Mouse (Mus musculus): ENCODE measurements around the gene Olfr91. TPM values are rescaled to one million over a fixed set of nuclear protein-coding genes. Genes with fewer than 3 reads are reported as not detected.

Gene Olfr91
- polyA plus RNA-seq (2012; rRNA removed) = not detected in 2 replicates

GRCm38 (mm10) chr17:37098178-37098577, at the start of gene Olfr91:
Olfr91 (minus strand) TSS chr17:37098278.

GRCm38 (mm10) chr17:37119988-37120387, 21.9 kb upstream of the Olfr91 start, which contains the start of gene Olfr92:
Olfr92 (minus strand) TSS chr17:37120088.

GRCm38 (mm10) chr17:37088399-37088798, 9.7 kb downstream of the Olfr91 start, which contains the start of gene Olfr90:
Olfr90 (minus strand) TSS chr17:37088499.

DNA sequence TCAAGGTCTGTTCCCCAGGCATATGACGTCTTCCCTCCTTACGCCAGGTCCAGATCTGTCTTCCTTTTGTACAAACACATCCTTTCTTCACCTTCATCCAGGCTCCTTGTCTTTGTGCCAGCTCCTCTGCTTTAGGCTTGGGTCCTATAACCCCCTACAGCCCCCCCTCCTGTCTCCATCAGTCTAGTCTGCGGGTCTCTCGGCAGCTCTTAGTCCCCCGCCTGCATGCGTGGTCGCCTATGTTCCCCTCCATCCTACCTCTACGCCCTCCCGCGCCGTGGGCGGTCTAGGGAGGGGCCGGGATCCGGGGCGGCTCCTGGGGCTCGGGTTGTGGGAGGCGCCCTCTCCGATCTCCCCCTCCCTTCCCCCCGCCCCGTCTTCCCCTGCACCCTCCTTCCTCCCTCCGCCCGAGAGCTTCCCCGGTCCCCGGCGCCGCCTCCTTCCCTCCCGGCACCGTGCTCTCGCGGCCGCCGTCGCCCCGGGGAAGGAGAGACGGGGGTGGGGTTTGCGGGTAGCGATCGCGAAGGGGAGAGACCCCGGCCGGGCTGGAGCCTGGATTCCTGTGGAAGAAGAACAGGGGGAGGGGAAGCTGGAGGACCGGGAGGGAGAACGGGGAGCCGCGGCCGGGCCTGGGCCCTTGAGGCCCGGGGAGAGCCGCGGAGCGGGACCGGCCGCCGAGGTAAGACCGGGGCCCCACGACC, 52.3 kb downstream of the Olfr91 start, which contains the start of gene Gabbr1:
Gene Gabbr1, plus strand, starts transcription at position 356 of the 701 bp plus-strand sequence.

Other genes starting within 250 kb of the Olfr91 start
- gene Trim15, start 231.1 kb downstream of the Olfr91 start, polyA plus RNA-seq (2012; rRNA removed) = 0.43 and 3.0 TPM in 2 replicates
- gene Trim10, start 228.7 kb downstream of the Olfr91 start, polyA plus RNA-seq (2012; rRNA removed) = 0.05 TPM in 2 replicates
- gene Trim40, start 208.2 kb downstream of the Olfr91 start, polyA plus RNA-seq (2012; rRNA removed) = 0.15 and 0.21 TPM in 2 replicates
- gene Trim31, start 200.2 kb downstream of the Olfr91 start, polyA plus RNA-seq (2012; rRNA removed) = not detected in 2 replicates
- 1.5 and 2.0 TPM in 2 replicates for gene Rnf39, start 155.4 kb downstream of the Olfr91 start, polyA plus RNA-seq (2012; rRNA removed)
- 154 and 160 TPM in 2 replicates for gene Ppp1r11, start 146.5 kb downstream of the Olfr91 start, polyA plus RNA-seq (2012; rRNA removed)
- 42.6 and 42.9 TPM in 2 replicates for gene Znrd1, start 139.7 kb downstream of the Olfr91 start, polyA plus RNA-seq (2012; rRNA removed)
- gene Znrd1as, start 139.7 kb downstream of the Olfr91 start, polyA plus RNA-seq (2012; rRNA removed) = 4.1 and 4.6 TPM in 2 replicates
- gene 2410137M14Rik, start 117.0 kb downstream of the Olfr91 start, polyA plus RNA-seq (2012; rRNA removed) = 1.6 and 1.9 TPM in 2 replicates
- gene H2-M5, start 108.7 kb downstream of the Olfr91 start, polyA plus RNA-seq (2012; rRNA removed) = 13.8 and 14.5 TPM in 2 replicates
- 444 and 477 TPM in 2 replicates for gene Zfp57, start 97.1 kb downstream of the Olfr91 start, polyA plus RNA-seq (2012; rRNA removed)
- 0.08 and 0.11 TPM in 2 replicates for gene Mog, start 74.9 kb downstream of the Olfr91 start, polyA plus RNA-seq (2012; rRNA removed)
- 279 and 285 TPM in 2 replicates for gene Gabbr1, start 52.3 kb downstream of the Olfr91 start, polyA plus RNA-seq (2012; rRNA removed)
- gene Olfr90, start 9.8 kb downstream of the Olfr91 start, polyA plus RNA-seq (2012; rRNA removed) = not detected in 2 replicates
- gene Olfr92, start 21.8 kb upstream of the Olfr91 start, polyA plus RNA-seq (2012; rRNA removed) = not detected in 2 replicates
- gene Olfr93, start 63.2 kb upstream of the Olfr91 start, polyA plus RNA-seq (2012; rRNA removed) = not detected in 2 replicates
- not detected in 2 replicates for gene Ubd, start 95.6 kb upstream of the Olfr91 start, polyA plus RNA-seq (2012; rRNA removed)
- gene Olfr94, start 102.7 kb upstream of the Olfr91 start, polyA plus RNA-seq (2012; rRNA removed) = not detected in 2 replicates
- 0.03 and 0.04 TPM in 2 replicates for gene Olfr95, start 114.8 kb upstream of the Olfr91 start, polyA plus RNA-seq (2012; rRNA removed)
- gene Olfr96, start 121.9 kb upstream of the Olfr91 start, polyA plus RNA-seq (2012; rRNA removed) = not detected in 2 replicates
- gene Olfr97, start 139.1 kb upstream of the Olfr91 start, polyA plus RNA-seq (2012; rRNA removed) = not detected in 2 replicates
- gene Olfr98, start 165.5 kb upstream of the Olfr91 start, polyA plus RNA-seq (2012; rRNA removed) = not detected in 2 replicates
- gene H2-M3, start 171.9 kb upstream of the Olfr91 start, polyA plus RNA-seq (2012; rRNA removed) = 0.83 and 0.98 TPM in 2 replicates
- not detected in 2 replicates for gene Olfr99, start 185.2 kb upstream of the Olfr91 start, polyA plus RNA-seq (2012; rRNA removed)
- not detected in 2 replicates for gene Olfr101, start 206.0 kb upstream of the Olfr91 start, polyA plus RNA-seq (2012; rRNA removed)
- gene Olfr102, start 218.8 kb upstream of the Olfr91 start, polyA plus RNA-seq (2012; rRNA removed) = not detected in 2 replicates
- gene Olfr103, start 241.4 kb upstream of the Olfr91 start, polyA plus RNA-seq (2012; rRNA removed) = not detected in 2 replicates

Data from central nervous system, embryonic 18 days (tissue).